Mouse (Mus musculus) granulocyte monocyte progenitor cell, adult 5-6 weeks (primary cell): ENCODE measurements at regions not wholly inside any gene's neighbourhood (a gene's known extent, or its start where the extent isn't known, plus 50 kb on each side); places are given as distances from the start of the nearest gene placed in this dataset.

Experiments used
- ATAC-seq: replicated peaks from 2 replicates; pipeline ENCODE4 v1.8.0; 2016; ENCODE audit warnings: mild to moderate bottlenecking, moderate TSS enrichment, inconsistent platforms; ENCODE audit not compliant: poor library complexity, severe bottlenecking

DNA sequence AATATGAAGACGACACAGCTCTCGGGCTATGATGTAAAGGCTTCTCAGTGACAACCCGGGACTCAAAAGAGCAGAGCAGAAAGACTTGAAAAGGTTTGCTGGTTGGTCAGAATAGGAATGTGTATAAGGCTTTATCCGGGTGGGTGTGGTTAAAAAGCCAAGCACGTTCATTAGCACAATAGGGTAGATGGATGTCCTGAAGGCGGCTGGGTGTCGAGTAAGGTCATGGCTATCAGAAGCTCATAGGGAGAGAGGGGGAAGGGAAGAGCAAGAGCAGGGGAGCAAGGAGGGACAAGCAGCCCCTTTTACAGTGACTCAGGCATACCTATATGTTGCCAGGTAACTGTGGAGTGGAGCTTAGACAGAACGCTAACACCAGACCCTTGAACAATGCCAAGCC, 54.3 kb upstream of the Tmem150c start:
- no peak for ATAC-seq

DNA sequence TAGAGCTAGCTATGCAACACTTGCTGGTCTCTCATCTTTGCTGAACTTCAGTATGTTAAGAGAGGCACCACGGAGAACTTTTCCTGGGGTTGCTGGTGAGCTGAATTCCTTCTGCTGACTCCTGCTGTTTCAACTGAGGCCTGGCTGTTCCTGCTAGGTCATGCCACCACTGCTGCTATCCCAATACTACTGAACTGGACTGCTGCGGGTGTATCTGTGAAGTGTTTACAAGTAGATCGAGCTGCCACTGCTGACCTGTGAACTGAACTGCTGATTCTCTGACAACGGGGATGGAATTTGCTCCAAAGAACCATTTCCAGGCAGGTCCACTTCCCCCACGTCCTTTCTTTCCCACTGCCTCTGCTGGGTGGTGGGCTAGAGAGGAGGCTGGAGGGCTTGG, 51.1 kb upstream of the Tmem150c start:
- ATAC-seq = no peak
